Mouse (Mus musculus) thymus, postnatal 0 days (tissue): Measurements from ENCODE around the gene Utrn. TPM values are rescaled to one million over a fixed set of nuclear protein-coding genes. Genes with fewer than 3 reads are reported as not detected.

ENCODE experiments used
- DNase-seq: peaks from one replicate; pipeline ENCODE4 v3.0.0-alpha.2; 2015; ENCODE audit warnings: low spot score
- polyA plus RNA-seq: library from polyadenylated mRNA; unstranded; fragments of >200 nt; fragmentation: Nextera tagmentation; extraction: Ambion mirVana; gene quantifications from 2 replicates; pipeline ENCODE4 v1.2.1, GENCODE M21; 2015

Utrn gene
- polyA plus RNA-seq, 1 experiment from 2014 or later: 84.8 TPM

DNA sequence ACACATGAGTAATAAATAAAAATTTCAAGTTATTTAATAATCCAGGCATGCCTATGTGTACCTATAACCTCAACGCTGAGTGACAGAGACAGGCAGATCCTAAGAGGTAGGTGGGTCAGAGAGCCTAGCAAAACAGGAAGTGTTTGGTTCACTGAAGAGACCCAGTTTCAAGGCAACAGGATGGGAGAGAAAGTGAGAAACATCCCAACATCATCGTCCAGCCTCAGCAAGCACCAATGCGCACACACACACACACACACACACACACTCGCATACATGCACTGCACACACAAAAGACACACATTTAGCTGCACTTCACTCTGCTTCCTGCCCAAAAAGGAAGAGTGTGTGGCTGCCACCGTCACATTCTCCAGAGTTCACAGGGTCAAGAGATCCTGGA, 27.7 kb downstream of the Utrn start:
- DNase-seq: peak; percentile 30

DNA sequence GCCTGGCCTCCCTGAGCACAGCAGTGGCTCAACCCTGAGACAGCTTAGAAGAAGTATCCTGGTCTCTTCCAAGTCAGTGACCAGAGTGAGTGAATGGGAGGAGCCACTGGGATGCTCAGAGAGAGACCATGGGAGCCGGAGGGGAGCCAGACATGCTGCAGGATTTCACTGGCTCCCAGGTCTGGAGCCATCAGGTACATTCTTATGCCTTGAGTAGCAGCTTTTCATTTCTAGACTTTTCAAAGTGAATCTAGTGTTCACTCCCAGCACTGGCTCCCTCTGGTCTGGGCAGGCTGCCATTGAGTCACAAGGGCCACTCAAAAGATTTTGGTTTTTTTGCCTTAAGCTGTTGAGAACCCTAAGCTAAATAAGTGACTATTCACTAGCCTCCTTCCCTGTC, 31.5 kb downstream of the Utrn start:
- no peak for DNase-seq

DNA sequence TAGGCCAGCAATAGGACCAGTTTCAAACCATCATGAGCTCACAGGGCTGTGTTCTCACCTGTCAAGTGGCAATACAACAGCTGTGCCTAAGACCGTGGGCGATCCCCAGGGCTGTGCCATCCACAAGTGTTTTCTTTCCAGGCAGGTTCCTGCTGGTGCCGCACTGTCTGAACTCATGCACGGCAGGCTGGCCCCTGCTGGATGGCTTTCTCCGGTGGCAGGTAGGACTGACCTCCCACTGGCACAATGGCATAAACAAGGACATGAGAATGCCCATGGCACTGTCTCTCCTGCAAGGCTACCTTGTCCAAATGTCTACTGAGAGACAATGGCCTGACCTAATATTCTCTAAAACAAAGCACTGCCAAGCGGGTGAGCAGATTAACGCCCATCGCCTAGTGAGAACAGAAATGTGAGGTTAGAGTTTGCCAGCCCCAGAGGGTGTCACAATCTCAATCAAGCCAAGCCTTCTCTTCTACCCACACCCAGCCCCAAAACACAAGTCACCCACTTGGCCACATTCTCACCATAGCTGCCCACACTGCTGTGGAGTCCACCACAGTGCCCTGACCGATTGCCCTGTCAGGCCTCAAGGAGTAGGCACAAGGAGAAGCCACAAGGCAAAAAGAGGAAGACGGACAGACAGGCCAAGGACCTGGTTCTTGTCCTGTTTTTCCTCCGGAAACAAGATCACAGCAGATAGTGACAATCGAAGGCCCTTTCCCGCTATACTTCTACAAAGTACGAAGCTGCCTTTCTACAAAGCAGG, 32.9 kb downstream of the Utrn start:
- DNase-seq: no peak

DNA sequence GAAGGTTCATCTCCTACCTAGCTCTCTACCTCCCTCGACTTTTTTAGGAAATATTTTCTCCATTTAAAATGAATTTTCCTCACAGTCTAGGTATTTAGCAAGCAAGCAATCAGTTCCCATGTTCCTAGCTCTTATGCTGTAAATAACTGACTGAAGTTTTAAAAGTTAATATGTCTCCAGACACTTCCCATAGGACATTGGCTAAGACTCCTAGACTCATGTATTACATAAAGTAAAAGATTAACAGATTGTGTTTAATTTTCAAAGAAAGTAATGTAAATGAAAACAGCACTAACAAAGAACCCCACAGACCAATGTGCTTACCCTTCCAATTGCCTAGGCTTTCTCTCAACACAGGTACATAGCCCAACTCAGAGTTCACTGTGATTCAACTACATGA, 35.0 kb downstream of the Utrn start:
- DNase-seq: no peak

DNA sequence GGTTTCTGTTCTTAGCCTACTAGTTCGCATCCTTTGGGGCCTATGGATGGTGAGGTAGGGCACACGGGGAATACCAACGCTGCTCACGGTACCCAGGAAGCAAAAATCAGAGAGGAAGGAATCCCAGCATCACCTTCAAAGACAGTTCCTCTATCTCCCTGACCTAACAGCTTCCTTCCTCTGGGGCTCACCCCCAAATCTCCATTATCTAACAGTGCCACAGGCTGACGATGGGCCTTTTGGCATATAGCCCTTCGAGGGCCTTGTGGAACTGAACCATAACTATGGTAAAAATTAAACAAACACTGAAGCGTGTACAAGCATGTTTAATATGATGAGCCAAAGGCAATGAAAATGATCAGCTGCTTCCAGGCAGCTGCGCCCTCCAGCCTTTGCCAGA, 37.0 kb downstream of the Utrn start:
- DNase-seq: no peak

DNA sequence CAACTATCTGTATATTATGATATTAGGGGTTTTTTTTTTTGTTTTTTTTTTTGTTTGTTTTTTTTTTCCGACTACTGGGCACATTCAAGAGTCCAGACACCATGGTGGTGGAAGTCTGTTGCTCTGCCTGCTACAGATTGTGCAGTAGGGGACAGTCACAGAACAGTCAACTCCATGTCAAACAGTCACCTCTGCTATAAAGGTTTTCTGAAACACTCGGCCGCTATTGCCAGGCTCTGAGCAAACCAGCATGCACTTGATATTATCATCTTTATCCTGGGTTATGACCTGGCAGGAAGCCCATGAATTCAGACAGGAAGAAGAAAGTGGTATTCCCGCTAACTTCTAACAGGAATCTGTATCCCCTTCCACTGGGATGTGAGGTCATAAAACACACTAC, 41.4 kb downstream of the Utrn start:
- no peak for DNase-seq

DNA sequence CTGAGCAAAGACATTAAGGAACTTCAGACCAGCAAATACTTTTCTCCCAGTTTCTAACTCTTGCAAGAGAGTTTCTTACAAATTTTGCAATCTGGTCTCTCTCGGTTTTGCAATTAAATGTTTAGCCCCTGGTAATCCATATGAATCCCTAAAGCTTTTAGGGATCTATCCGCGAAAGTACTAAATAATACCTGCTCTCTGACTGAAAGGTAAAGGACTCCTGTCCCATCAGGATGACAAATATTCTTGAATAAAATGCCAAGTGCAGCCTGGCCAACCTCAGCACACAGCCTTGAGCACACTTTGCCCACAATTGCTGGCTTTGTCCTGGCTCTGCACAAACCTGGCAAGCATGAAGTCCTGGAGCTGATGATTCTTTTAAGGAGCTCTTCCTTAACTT, 41.9 kb downstream of the Utrn start:
- DNase-seq: no peak

DNA sequence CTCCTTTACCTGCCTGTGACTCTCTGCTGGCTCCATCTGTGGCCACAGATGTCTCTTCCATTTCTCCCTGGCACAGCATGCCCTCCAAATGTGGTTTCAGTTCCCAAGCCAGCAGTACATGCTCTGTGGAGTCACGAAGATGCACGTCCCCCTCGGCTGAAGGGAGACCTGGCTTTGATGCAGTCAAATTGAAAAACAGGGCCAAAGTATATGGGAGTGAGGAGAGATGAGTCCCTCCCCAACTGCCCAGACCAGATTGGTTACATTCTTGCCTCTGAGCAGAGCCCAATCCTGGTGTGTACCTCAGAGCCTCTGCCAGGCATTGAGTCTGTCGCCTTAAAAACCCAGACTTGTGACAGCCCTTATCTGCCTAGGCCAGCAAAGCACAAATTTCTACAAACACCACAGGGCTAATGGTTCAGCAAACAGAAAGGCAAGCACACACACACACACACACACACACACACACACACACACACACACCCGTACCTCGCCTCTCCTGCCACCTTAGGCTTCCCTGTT, 42.3 kb downstream of the Utrn start:
- DNase-seq: no peak

DNA sequence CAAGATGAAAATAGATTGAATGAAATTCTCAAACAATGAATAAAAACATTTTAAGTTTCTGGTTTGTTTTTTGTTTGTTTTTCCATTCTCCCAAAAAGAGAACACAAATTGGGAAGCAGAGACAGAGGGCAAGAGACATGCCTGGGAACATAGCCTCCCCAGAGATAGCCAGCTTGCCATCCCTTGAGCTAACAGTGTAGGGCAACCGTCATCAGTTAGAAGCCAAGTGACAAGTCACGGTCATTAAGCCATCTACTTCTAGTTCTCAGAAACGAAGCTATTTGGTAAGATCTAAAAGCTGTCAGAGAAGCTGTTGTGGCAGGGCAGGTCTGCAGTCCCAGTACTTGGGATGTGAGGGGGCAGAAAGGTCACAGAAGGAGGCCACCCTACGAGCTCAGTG, 44.8 kb downstream of the Utrn start:
- DNase-seq: no peak

DNA sequence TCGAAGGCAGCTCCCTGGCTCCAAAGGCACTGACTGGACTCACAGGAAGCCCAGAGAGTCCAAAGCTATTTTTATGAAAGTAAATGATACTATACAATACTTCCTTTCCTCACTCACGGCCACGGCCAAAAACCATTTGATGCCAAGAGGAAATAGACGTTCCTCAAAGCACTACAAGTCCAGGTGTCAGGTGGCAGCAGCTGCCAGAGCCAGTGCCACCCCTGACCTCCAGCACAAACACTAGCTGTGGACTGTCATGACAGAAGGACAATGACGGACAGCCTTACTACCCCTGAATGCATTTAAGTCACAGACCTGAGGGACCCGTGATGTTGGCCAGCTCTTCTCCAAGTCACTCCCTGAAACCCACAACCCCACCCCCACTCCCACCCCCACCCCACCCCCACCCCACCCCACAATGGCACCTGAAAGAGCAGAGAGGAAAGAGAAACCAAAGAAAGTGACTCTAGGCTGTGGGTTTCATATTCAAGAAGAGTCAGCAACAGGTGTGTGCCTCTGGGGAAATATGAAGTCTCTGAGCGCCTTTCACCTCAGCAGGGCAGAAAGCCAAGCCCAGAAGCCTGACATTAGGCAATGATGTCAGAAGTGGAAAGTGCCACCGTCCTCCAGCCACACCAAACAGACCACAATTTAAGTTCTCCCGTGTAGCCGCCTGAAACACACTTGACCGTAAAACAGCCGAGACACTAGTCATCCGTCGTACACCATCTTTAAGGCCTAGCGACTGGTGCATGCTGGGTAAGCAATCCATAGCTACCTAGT, 45.5 kb downstream of the Utrn start:
- peak; percentile 77 for DNase-seq

DNA sequence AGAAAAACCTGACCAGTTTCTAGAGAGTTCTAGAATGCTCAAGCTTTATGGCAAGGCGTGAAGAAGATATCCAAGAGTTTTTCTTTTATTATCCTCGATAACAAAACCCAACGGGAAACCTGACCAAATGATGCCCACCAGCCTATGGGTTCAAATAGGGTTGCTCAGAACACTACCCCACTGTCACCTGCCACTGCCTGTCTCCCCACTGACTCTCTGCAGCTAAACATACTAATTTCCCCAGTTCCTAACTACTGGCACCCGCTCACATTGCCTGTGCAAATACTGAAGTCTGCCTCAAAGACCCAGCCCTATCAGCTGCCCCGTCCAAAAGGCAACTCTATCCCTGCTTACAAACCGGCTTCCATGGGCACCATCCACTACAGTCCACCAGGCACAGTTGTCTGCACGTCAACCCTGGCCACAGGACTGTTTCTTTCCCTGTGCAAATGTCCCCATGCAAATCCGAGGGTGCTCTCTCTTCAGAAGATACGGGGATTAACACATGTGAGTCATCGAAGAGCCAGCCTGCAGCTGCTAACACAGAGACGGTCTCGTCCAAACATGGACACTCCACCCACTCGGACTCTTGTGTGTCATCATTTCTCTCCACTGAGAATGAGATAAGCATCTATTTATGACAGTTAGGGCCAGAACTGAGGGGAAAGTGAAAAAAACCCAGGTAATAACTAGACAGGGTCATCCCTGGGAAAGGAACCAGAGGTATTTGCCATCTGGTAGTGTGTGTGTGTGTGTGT, 48.0 kb downstream of the Utrn start:
- DNase-seq: no peak

DNA sequence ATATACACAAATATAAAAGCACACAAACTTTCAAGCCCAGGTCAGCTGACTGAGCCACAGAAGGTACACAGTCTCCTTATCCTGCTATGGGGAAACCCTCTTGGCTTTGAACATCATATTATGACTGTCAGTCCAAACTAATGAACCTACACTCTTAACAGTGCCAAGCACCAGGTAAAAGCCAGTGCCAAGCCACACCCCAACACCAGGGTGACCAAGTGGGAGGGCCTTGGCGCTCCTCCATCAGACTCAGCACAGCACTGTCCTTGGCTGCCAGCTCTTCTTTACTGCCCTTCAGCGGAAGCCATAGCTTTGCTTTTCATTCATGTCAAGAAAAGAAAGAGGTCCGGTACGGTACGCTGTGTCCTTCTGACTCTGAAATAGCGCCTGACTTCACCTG, 51.8 kb downstream of the Utrn start:
- DNase-seq: no peak

DNA sequence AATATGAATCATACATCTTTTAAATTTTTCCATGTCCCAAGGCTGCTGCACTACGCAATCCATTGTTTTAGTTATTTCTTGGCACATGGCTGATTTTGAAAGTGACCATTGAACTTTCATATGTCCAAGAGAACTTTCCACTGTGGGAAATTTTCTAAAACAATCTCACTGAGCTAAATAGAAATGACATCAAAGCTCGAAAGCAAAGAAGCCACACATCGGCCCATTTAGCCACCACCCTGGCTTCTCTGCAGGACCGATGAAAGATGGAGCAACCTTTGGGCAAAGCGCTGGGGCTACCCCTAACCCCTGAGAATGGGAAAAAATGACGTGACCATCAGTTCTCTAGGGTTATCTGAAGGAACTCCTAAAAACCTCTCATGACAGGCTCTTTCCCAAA, 52.6 kb downstream of the Utrn start:
- no peak for DNase-seq

DNA sequence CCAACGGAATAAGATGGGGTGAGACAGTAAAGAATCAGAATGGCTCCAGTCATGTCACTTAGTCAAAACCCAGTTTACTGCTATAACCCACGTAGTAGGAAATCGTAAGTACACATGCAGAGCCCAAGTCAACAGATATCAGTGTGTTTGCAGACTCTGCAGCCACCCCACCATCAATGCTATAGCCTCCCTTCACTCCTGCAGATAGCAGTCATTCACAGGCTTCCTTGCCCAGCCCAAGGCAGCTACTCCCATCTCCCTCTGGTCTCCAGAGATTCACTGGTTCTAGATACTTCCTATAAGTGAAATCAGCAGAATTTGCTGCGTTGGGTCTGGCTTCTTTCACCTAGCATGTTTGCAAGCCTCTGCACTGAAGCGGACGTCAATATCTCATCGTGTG, 54.8 kb downstream of the Utrn start:
- no peak for DNase-seq

DNA sequence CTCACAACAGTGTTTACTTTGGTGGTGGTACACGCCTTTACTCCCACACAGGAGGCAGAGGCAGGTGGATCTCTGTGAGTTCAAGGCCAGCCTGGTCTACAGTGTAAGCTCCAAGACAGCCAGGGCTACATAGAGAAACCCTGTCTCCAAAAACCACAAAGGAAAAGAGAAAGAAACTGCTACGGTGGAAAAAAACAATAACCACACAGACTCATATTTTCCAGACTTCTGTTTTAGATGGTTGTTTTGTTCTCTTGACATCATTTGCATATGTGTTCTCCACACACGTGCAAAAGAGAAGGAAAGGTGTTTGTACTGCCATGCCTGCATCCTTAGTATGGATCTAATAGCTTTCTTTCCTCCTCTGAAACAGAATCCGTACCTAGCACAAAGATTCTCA, 55.3 kb downstream of the Utrn start:
- no peak for DNase-seq

DNA sequence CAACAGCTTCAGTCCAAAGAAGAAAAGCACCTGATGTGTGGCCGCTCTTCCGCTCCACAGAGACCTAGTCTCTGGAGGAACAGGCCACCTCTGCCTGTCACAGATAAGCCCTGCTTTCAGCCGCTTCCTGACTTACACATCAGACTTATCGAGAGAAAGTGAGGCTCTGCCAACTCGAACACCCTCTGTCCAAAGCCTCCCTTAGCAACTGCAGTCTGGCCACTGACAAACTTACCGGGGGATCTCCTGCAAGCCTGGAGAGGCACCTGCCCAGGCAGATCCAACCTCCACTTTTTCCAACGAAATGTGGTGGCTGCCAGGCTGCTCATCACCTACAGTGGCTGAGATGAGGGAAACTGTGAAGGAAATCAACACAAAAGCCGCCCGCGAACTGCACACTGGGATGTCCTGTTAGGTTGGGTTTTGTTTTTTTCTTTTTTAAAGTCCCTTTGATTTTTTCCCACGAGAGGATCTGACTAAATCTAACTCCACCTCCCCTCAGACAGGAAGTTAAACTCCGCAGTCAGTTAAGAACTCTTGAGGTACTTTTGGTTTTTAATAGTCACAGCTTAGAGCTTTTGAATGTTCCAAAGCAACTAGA, 55.9 kb downstream of the Utrn start:
- peak; percentile 84 for DNase-seq

DNA sequence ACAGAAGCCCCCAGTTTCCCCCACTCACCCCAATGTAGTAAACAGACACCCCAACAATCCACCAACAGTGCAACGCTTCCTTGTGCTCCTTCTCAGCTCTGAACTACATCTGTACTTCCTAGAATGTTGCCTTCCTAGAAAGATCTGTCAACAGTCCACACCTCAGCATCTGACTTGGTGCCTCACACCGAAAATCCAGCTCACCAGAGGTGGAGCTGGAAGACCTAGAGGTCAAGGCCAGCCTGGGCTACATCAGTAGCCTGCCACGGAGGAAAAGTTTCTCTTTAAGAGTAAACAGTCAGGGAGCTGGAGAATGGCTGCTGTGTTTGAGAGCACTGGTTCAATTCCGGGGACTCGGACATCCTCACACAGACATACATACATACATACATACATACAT, 56.5 kb downstream of the Utrn start:
- peak; percentile 9 for DNase-seq

DNA sequence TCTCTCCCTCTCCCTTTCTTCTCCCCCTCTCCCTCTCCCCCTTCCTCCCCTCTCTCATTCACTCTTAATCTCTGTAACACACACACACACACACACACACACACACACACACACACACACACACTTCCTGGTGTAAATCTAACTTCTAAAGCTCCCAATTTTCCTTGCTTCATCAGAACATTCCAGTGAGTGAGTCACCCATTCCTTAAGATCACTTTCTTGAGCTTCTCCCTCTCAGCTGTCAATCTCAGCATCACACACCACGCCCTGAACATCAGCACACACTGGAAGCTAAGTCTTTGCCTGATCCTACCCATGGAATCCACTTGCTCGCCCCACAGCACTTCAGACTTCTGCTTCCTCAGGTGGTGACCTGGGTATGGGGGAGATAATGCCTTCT, 58.3 kb downstream of the Utrn start:
- no peak for DNase-seq

DNA sequence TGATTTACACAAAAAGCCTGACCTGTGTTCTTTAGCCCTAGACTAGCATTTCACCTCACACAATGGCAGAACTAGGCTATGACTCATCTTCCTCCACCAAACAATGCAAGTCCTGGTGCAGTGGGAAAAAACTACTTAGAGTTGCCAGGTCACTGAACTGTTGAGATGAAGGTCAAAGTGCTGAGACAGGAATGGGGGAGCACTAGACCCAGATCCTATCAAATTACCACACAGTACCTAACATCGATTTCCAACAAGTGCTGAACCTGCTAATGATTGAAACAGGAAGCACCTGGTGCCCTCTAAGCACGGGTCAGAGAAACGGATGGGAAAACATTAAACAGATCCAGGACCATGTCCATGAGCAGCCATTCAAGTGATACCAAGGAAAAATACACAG, 59.5 kb downstream of the Utrn start:
- no peak for DNase-seq

DNA sequence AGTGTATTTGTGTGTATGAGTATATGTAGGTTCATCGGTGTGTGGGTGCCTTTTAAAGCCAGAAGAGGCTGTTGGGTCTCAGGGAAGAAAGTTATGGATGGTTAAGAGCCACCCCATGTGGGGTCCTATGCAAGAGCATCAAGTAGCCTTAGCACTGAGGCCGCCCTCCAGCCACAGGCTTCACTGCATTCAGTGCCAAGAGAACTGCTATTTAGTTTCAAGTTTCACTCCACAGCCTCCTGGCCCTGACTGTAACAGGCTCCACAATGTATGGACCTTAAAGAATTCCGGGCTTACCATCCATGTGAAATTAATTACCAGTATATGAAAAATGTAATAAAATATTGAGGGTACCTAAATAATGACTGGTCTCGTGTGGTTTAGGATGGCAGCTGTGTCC, 60.7 kb downstream of the Utrn start:
- no peak for DNase-seq

DNA sequence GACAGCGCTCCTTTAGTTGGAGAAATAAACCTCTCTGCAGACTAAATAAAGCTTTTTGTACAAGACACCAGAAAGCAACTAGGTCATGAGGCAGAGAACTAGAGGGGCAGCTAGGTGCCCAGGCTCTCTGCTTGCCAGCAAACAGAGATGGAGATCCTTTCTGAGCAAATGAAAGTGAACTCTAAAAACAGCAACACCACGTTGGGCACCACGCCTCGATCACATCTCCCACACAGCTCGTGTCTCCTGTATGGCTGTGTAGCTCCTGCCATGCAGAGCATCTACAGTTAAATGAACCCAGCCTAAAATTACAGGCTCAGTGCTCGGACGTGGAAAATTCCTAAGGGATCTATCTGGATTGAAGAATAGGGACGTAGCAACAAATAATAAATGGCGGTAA, 61.5 kb downstream of the Utrn start:
- no peak for DNase-seq

DNA sequence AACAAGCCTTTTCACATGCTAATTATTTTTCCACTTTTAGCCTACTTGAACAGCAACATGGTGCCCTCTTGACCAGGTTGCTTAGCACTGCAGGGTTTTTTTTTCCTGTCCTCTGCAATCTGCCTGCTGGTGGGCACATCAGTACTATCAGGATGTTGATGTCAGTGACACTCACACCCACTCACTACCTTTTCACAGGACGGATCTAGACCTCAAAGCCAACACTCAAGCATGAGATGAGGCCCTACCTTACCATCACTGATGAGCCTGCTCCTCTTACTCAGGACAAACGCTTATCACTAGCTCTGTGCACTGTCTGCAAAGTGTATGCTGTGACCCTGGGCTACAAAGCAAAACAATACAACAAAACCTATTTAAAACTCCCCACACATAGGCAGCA, 63.3 kb downstream of the Utrn start:
- DNase-seq: no peak
